Mouse (Mus musculus) limb, embryonic 12.5 days (tissue): ENCODE data around the gene Ear6. TPM values are rescaled to one million over a fixed set of nuclear protein-coding genes. Genes with fewer than 3 reads are reported as not detected.
"Not testable (repeated sequence)": the region's sequence is repeated elsewhere in the genome, so short reads cannot be mapped to it uniquely, and the experiment has no call there.

Experiments used
- ATAC-seq: fragments of 200-750 bp; cut with Nextera tagmentation; 2 replicates; pipeline ENCODE4 v1.8.0; 2017; ENCODE audit warnings: low read depth, moderate TSS enrichment; ENCODE audit not compliant: insufficient number of reproducible peaks, insufficient read depth, low FRiP score, low TSS enrichment
- H3K27ac ChIP-seq: fragments of 300-500 bp; sonication (generic); 2 replicates; pipeline ENCODE4 v1.5.1; 2016; ENCODE audit warnings: mild to moderate bottlenecking, moderate library complexity
- H3K27me3 ChIP-seq: fragments of 300-500 bp; sonication (generic); 2 replicates; pipeline ENCODE4 v1.6.1; 2016; ENCODE audit warnings: mild to moderate bottlenecking, moderate library complexity
- H3K36me3 ChIP-seq: fragments of 300-500 bp; sonication (generic); 2 replicates; pipeline ENCODE4 v1.6.1; 2016; ENCODE audit warnings: mild to moderate bottlenecking, moderate library complexity
- H3K4me1 ChIP-seq: fragments of 300-500 bp; sonication (generic); replicated peaks from 2 replicates; pipeline ENCODE4 v1.6.1; 2016
- H3K4me2 ChIP-seq: fragments of 300-500 bp; sonication (generic); 2 replicates; pipeline ENCODE4 v1.6.1; 2016; ENCODE audit warnings: mild to moderate bottlenecking, moderate library complexity
- H3K4me3 ChIP-seq: fragments of 300-500 bp; sonication (generic); replicated peaks from 2 replicates; pipeline ENCODE4 v1.5.1; 2016; ENCODE audit warnings: mild to moderate bottlenecking
- H3K9ac ChIP-seq: fragments of 300-500 bp; sonication (generic); replicated peaks from 2 replicates; pipeline ENCODE4 v1.6.1; 2016; ENCODE audit warnings: mild to moderate bottlenecking, moderate library complexity
- H3K9me3 ChIP-seq: fragments of 300-500 bp; sonication (generic); 2 replicates; pipeline ENCODE4 v1.6.1; 2016; ENCODE audit warnings: mild to moderate bottlenecking, moderate library complexity
- WGBS: fragments of 180-500 bp; shearing (Covaris S2); methylation state at CpG from one replicate; pipeline ENCODE4 v1.1.7; 2016; 5-methylcytosine and 5-hydroxymethylcytosine counted together
- polyA plus RNA-seq: library from polyadenylated mRNA; unstranded; fragments of >200 nt; fragmentation: Nextera tagmentation; extraction: Ambion mirVana; gene quantifications from 2 replicates; pipeline ENCODE4 v1.2.1, GENCODE M21; 2016

The Ear6 gene
- polyA plus RNA-seq, result not detected in 2 replicates

GRCm38 (mm10) chr14:51853399-51853798, at the start of gene Ear6:
TSS of gene Ear6 (plus strand) at chr14:51853699.
- no peak within 1 kb of the TSS for H3K4me2 ChIP-seq
- ATAC-seq, result no peak

GRCm38 (mm10) chr14:51826625-51827024, 26.9 kb upstream of the Ear6 start:
- Histone ChIP-seq H3K9me3 (no peaks in the 10 kb centered on the region), H3K27me3 (no peaks in the 10 kb centered on the region; the same call in 1 of the 2 replicates), H3K27ac (no peak overlapping the region), H3K4me2 (no peak overlapping the region), H3K4me1 (no peaks in the 10 kb centered on the region), H3K9ac (no peak overlapping the region), H3K4me3 (no peak overlapping the region), H3K36me3 (no peaks in the 10 kb centered on the region)
- 73% methylated on average over 1 of the region's 1 CpGs for WGBS
- ATAC-seq, result no peak

More at GRCm38 (mm10) chr14:51853399-51853798, at the start of gene Ear6:
- Histone ChIP-seq H3K4me3 (no peak within 1 kb of the TSS), H3K27ac (no peak within 1 kb of the TSS), H3K9me3 (no peaks in the 10 kb centered on the region), H3K9ac (no peak within 1 kb of the TSS), H3K36me3 (no peaks in the 10 kb centered on the region), H3K27me3 (no peaks in the 10 kb centered on the region), H3K4me1 (no peaks in the 10 kb centered on the region)

GRCm38 (mm10) chr14:51827842-51828241, 25.7 kb upstream of the Ear6 start:
- H3K4me1 ChIP-seq, H3K9me3 ChIP-seq, H3K4me2 ChIP-seq, H3K4me3 ChIP-seq, H3K27me3 ChIP-seq, H3K9ac ChIP-seq, H3K27ac ChIP-seq, ATAC-seq, H3K36me3 ChIP-seq: not testable (repeated sequence)
- whole genome bisulfite sequencing, result 37% methylated on average over 5 of the region's 5 CpGs

GRCm38 (mm10) chr14:51829188-51829587, 24.3 kb upstream of the Ear6 start:
- ATAC-seq, result no peak
- no peak overlapping the region for H3K27ac ChIP-seq
- no peak overlapping the region for H3K9ac ChIP-seq
- no peaks in the 10 kb centered on the region for H3K36me3 ChIP-seq
- 77% methylated on average over 6 of the region's 6 CpGs for WGBS
- H3K4me3 ChIP-seq, result no peak overlapping the region
- no peaks in the 10 kb centered on the region for H3K9me3 ChIP-seq
- no peaks in the 10 kb centered on the region for H3K4me1 ChIP-seq
- no peaks in the 10 kb centered on the region; the same call in 1 of the 2 replicates for H3K27me3 ChIP-seq
- no peak overlapping the region for H3K4me2 ChIP-seq

GRCm38 (mm10) chr14:51838480-51838879, 15.0 kb upstream of the Ear6 start:
- not testable (repeated sequence) for H3K4me3 ChIP-seq, H3K36me3 ChIP-seq, H3K27me3 ChIP-seq, H3K4me1 ChIP-seq, H3K27ac ChIP-seq, H3K9ac ChIP-seq, ATAC-seq, H3K9me3 ChIP-seq, H3K4me2 ChIP-seq
- 24% methylated on average over 2 of the region's 2 CpGs for WGBS

GRCm38 (mm10) chr14:51842250-51842649, 11.2 kb upstream of the Ear6 start:
- no peaks in the 10 kb centered on the region for H3K4me1 ChIP-seq
- no peak for ATAC-seq
- H3K9ac ChIP-seq, result no peak overlapping the region
- no peak overlapping the region for H3K27ac ChIP-seq
- no peak overlapping the region for H3K4me2 ChIP-seq
- no peak overlapping the region for H3K4me3 ChIP-seq
- no peaks in the 10 kb centered on the region for H3K36me3 ChIP-seq
- WGBS, result 91% methylated on average over 1 of the region's 1 CpGs
- H3K9me3 ChIP-seq, result no peaks in the 10 kb centered on the region
- no peaks in the 10 kb centered on the region for H3K27me3 ChIP-seq

GRCm38 (mm10) chr14:51842781-51843180, 10.7 kb upstream of the Ear6 start:
- no peaks in the 10 kb centered on the region for H3K27me3 ChIP-seq
- WGBS, result 91% methylated on average over 2 of the region's 2 CpGs
- H3K27ac ChIP-seq, result no peak overlapping the region
- no peak overlapping the region for H3K4me2 ChIP-seq
- no peaks in the 10 kb centered on the region for H3K4me1 ChIP-seq
- H3K4me3 ChIP-seq, result no peak overlapping the region
- no peak overlapping the region for H3K9ac ChIP-seq
- H3K9me3 ChIP-seq, result no peaks in the 10 kb centered on the region
- H3K36me3 ChIP-seq, result no peaks in the 10 kb centered on the region
- ATAC-seq, result no peak

- H3K4me1 ChIP-seq, result no peaks in the 10 kb centered on the region
- H3K9ac ChIP-seq, result no peak overlapping the region
- no peak for ATAC-seq
- H3K27me3 ChIP-seq, result no peaks in the 10 kb centered on the region
- no peak overlapping the region for H3K4me3 ChIP-seq
- no peaks in the 10 kb centered on the region for H3K36me3 ChIP-seq
- no peaks in the 10 kb centered on the region for H3K9me3 ChIP-seq
- no peak overlapping the region for H3K27ac ChIP-seq
- H3K4me2 ChIP-seq, result no peak overlapping the region
These were observed 9.6 kb upstream of the Ear6 start for GRCm38 (mm10) chr14:51843882-51844281.

GRCm38 (mm10) chr14:51846566-51846965, 6.9 kb upstream of the Ear6 start:
- no peak for ATAC-seq
- H3K9ac ChIP-seq, result no peak overlapping the region
- H3K4me3 ChIP-seq, result no peak overlapping the region
- no peaks in the 10 kb centered on the region for H3K27me3 ChIP-seq
- no peaks in the 10 kb centered on the region for H3K4me1 ChIP-seq
- H3K36me3 ChIP-seq, result no peaks in the 10 kb centered on the region
- H3K4me2 ChIP-seq, result no peak overlapping the region
- no peaks in the 10 kb centered on the region for H3K9me3 ChIP-seq
- H3K27ac ChIP-seq, result no peak overlapping the region
- 77% methylated on average over 3 of the region's 3 CpGs for WGBS

GRCm38 (mm10) chr14:51851006-51851405, 2.5 kb upstream of the Ear6 start:
- not testable (repeated sequence) for H3K9ac ChIP-seq, H3K36me3 ChIP-seq, H3K27ac ChIP-seq, H3K9me3 ChIP-seq, H3K4me2 ChIP-seq, H3K4me1 ChIP-seq, ATAC-seq, H3K4me3 ChIP-seq, H3K27me3 ChIP-seq
- WGBS, result 52% methylated on average over 3 of the region's 3 CpGs

- not testable (repeated sequence) for ATAC-seq, H3K9ac ChIP-seq, H3K27me3 ChIP-seq, H3K4me3 ChIP-seq, H3K4me2 ChIP-seq, H3K9me3 ChIP-seq, H3K36me3 ChIP-seq, H3K4me1 ChIP-seq, H3K27ac ChIP-seq
- WGBS, result 84% methylated on average over 7 of the region's 7 CpGs
These were observed 1.8 kb downstream of the Ear6 start for GRCm38 (mm10) chr14:51855280-51855679.

GRCm38 (mm10) chr14:51863603-51864002, 10.1 kb downstream of the Ear6 start:
- H3K4me1 ChIP-seq, ATAC-seq, H3K9me3 ChIP-seq, H3K27me3 ChIP-seq, H3K4me2 ChIP-seq, H3K27ac ChIP-seq, H3K36me3 ChIP-seq, H3K9ac ChIP-seq, H3K4me3 ChIP-seq: not testable (repeated sequence)
- WGBS, result 0% methylated on average over 1 of the region's 1 CpGs
